Mouse (Mus musculus) neural tube, embryonic 12.5 days (tissue): ENCODE data around the gene Tmub1. TPM values are rescaled to one million over a fixed set of nuclear protein-coding genes. Genes with fewer than 3 reads are reported as not detected.

ENCODE experiments used
- ATAC-seq: fragments of 200-750 bp; cut with Nextera tagmentation; 2 replicates; pipeline ENCODE4 v1.8.0; 2017; ENCODE audit warnings: low read depth, mild to moderate bottlenecking, moderate TSS enrichment, moderate library complexity; ENCODE audit not compliant: low FRiP score
- H3K27ac ChIP-seq: fragments of 300-500 bp; sonication (generic); 2 replicates; pipeline ENCODE4 v1.5.1; 2016
- H3K27me3 ChIP-seq: fragments of 300-500 bp; sonication (generic); replicated peaks from 2 replicates; pipeline ENCODE4 v1.6.1; 2016; ENCODE audit warnings: mild to moderate bottlenecking
- H3K36me3 ChIP-seq: fragments of 300-500 bp; sonication (generic); 2 replicates; pipeline ENCODE4 v1.6.1; 2016; ENCODE audit warnings: mild to moderate bottlenecking
- H3K4me1 ChIP-seq: fragments of 300-500 bp; sonication (generic); 2 replicates; pipeline ENCODE4 v1.6.1; 2016
- H3K4me2 ChIP-seq: fragments of 300-500 bp; sonication (generic); replicated peaks from 2 replicates; pipeline ENCODE4 v1.6.1; 2016; ENCODE audit warnings: mild to moderate bottlenecking
- H3K4me3 ChIP-seq: fragments of 300-500 bp; sonication (generic); 2 replicates; pipeline ENCODE4 v1.5.1; 2016
- H3K9ac ChIP-seq: fragments of 300-500 bp; sonication (generic); 2 replicates; pipeline ENCODE4 v1.6.1; 2016; ENCODE audit warnings: mild to moderate bottlenecking
- H3K9me3 ChIP-seq: fragments of 300-500 bp; sonication (generic); 2 replicates; pipeline ENCODE4 v1.6.1; 2016; ENCODE audit warnings: mild to moderate bottlenecking
- WGBS: fragments of 180-500 bp; shearing (Covaris S2); methylation state at CpG from one replicate; pipeline ENCODE4 v1.1.7; 2016; 5-methylcytosine and 5-hydroxymethylcytosine counted together
- polyA plus RNA-seq: library from polyadenylated mRNA; unstranded; fragments of >200 nt; fragmentation: Nextera tagmentation; extraction: Ambion mirVana; gene quantifications from 2 replicates; pipeline ENCODE4 v1.2.1, GENCODE M21; 2016

Tmub1 gene
- polyA plus RNA-seq, 1 experiment from 2014 or later: 35.3 TPM

GRCm38 (mm10) chr5:24416222-24416736 lies 31.4 kb downstream of the Tmub1 start:
- no peak overlapping the region for H3K4me3 ChIP-seq
- H3K27ac ChIP-seq: no peak overlapping the region
- peak; percentile 67 for ATAC-seq
- H3K4me2 ChIP-seq: peak overlapping the region; percentile 20
- H3K9me3 ChIP-seq: no peaks in the 10 kb centered on the region
- 3% methylated on average over 21 of the region's 21 CpGs for WGBS
- H3K9ac ChIP-seq: no peak overlapping the region
- H3K36me3 ChIP-seq: peaks cover 26% of the 10 kb centered on the region
- peaks cover 6% of the 10 kb centered on the region; the same call in 1 of the 2 replicates for H3K4me1 ChIP-seq
- H3K27me3 ChIP-seq: no peaks in the 10 kb centered on the region

DNA sequence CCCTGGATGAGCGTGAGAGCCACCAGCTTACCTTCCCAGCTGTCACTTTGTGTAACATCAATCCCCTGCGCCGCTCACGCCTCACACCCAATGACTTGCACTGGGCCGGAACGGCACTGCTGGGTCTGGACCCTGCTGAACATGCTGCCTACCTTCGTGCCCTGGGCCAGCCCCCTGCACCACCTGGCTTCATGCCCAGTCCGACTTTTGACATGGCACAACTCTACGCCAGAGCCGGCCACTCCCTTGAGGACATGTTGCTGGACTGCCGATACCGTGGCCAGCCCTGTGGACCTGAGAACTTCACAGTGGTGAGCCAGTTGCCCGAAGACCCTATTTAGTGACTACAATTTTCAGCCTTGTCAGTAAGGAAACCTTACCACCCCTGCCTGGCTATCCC lies 33.7 kb downstream of the Tmub1 start:
- 86% methylated on average over 13 of the region's 13 CpGs for WGBS
- Histone ChIP-seq H3K4me3 (no peak overlapping the region), H3K4me2 (no peak overlapping the region), H3K4me1 (peaks cover 6% of the 10 kb centered on the region; the same call in 1 of the 2 replicates), H3K27me3 (no peaks in the 10 kb centered on the region), H3K9me3 (no peaks in the 10 kb centered on the region), H3K36me3 (peaks cover 12% of the 10 kb centered on the region; the same call in 1 of the 2 replicates), H3K9ac (no peak overlapping the region), H3K27ac (no peak overlapping the region)
- ATAC-seq: no peak

DNA sequence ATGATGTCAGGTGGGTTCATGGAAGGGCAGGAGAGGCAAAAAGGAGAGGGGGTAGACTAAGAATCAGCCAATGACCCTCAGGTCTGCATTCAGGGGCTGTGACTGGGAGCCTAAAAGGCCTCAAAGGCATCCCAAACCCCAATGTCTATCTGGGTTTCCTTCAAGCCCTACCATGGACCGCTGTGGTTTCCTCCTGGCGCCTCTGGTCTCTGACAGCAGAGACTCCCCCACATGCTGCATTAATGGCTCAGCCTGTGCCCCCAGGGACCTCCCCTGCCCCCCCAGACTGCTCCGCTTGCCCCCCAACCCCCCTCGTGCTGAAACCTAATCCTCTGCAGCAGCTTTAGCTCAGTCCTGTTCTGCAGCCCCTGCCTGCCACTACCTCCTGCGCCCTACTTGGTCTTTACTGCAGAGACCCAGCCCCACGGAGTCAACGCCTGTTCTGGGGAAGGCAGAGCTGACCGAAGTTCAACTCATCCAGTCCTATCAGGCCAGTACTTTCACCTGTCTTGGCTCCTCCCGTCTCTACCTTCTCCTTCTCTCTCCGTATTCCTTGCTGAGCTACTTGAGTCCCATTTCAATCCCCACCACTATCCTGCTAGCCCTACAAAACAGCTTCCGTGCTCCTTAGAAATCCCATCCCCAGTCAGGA lies 34.5 kb downstream of the Tmub1 start, which contains the start of gene Asic3:
Asic3 (plus strand) TSS at position 351 of the 652 bp plus-strand sequence.
- Histone ChIP-seq H3K27me3 (no peaks in the 10 kb centered on the region), H3K4me2 (no peak within 1 kb of the TSS), H3K36me3 (0 out of 2 replicates have a peak, but pooled peaks cover 6% of the 10 kb centered on the region), H3K9me3 (no peaks in the 10 kb centered on the region), H3K27ac (no peak within 1 kb of the TSS), H3K9ac (no peak within 1 kb of the TSS), H3K4me1 (peaks cover 6% of the 10 kb centered on the region; the same call in 1 of the 2 replicates), H3K4me3 (no peak within 1 kb of the TSS)
- no peak for ATAC-seq
- 53% methylated on average over 11 of the region's 11 CpGs for WGBS

DNA sequence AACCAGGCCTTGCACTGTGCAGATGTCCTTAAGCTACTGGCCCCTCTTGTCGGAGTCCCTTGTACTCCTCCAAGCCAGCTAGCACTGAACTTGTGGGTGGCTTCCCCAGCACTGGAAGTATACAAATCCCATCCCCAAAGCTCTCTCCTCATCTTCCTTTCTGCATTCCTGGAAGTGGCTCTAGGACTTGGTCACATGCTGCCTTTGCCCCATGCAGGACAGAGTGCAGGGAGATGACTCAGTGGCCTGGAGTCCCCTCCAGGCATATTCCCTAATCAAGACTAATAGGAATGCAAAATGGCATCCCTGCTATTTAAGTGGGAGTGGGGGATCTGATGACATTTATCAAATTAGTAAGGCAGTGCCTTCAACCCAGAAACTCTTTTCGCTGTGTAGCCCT lies 35.6 kb downstream of the Tmub1 start:
- Histone ChIP-seq H3K36me3 (peaks cover 11% of the 10 kb centered on the region; the same call in 1 of the 2 replicates), H3K4me3 (no peak overlapping the region), H3K27ac (no peak overlapping the region), H3K4me2 (no peak overlapping the region), H3K27me3 (no peaks in the 10 kb centered on the region), H3K9me3 (no peaks in the 10 kb centered on the region), H3K9ac (no peak overlapping the region), H3K4me1 (peaks cover 6% of the 10 kb centered on the region; the same call in 1 of the 2 replicates)
- WGBS: 92% methylated on average over 2 of the region's 2 CpGs
- ATAC-seq: no peak

GRCm38 (mm10) chr5:24409466-24409865 lies 38.2 kb downstream of the Tmub1 start:
- H3K4me3 ChIP-seq: no peak overlapping the region
- H3K4me2 ChIP-seq: no peak overlapping the region
- peaks cover 32% of the 10 kb centered on the region for H3K36me3 ChIP-seq
- H3K9ac ChIP-seq: no peak overlapping the region
- no peaks in the 10 kb centered on the region for H3K4me1 ChIP-seq
- no peak for ATAC-seq
- H3K9me3 ChIP-seq: no peaks in the 10 kb centered on the region
- 88% methylated on average over 2 of the region's 2 CpGs for WGBS
- H3K27ac ChIP-seq: no peak overlapping the region
- H3K27me3 ChIP-seq: no peaks in the 10 kb centered on the region

- Histone ChIP-seq H3K4me3 (no peak overlapping the region), H3K36me3 (peaks cover 35% of the 10 kb centered on the region), H3K27me3 (no peaks in the 10 kb centered on the region), H3K9me3 (no peaks in the 10 kb centered on the region), H3K4me1 (no peaks in the 10 kb centered on the region), H3K27ac (no peak overlapping the region), H3K4me2 (no peak overlapping the region), H3K9ac (no peak overlapping the region)
- 95% methylated on average over 13 of the region's 13 CpGs for WGBS
- ATAC-seq: no peak
These were observed 39.0 kb downstream of the Tmub1 start for GRCm38 (mm10) chr5:24408651-24409050.

DNA sequence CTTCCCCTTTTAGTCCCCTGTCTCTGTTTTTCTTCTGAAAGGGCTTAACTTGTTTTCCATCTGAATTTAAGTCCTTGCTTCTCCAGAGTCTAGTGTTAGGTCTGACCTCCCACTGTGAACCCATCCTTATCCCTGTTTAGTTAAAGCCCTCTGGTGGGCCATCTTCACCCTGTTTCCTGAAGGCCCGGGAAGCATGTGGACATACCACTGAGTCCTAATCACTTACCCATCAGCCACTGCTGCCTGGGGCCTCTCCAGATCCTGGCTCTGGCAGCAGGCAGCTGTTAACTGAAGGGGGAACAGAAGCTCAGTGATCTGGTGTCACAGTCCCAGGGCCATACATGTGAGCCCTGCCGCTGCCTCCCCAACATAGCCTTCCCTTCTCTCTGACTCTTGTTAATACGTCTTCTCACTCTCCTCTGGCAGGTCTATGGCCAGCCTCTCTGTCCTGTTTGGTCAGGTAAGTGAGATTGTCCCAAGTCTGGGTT lies 42.2 kb downstream of the Tmub1 start:
- 77% methylated on average over 3 of the region's 3 CpGs for WGBS
- no peaks in the 10 kb centered on the region for H3K4me1 ChIP-seq

DNA sequence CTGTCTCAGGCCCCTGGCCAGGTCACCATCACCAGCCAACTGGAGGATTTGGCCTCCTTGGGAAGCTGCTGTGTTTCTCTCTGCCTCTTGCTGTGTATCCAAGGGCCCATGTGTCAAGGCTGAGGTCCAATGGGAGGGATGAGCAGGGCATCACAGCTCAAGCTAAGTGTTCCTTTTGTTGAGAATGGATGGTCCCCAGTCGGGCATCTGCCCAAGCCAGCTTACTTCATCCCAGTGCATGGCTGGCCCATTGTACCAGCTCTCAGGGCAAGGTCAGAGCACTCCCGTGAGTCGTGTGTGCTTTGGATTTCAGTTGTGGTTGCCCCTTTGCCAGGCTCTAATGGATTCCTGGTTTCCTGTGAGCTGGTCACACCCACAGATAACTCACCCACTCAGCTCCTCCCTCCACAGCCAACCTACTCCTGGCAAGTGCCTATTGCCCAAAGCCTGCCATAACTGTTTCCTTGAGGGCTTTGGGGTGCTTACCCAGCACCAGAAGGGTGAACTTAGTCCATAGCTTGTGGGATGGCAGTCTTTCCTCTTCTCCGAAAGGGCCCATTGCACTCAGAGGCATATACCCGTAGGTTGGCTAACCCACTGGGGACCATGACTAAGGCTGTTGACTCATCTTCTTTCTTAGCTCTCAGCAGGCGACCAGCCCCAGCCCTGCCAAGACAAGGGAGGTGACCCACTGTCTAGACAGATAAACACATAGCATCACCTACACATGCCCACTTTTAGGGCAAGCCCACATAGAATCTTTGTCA lies 42.9 kb downstream of the Tmub1 start:
- H3K27me3 ChIP-seq: no peaks in the 10 kb centered on the region
- no peak overlapping the region for H3K4me2 ChIP-seq
- no peaks in the 10 kb centered on the region for H3K4me1 ChIP-seq
- 84% methylated on average over 6 of the region's 6 CpGs for WGBS
- no peak overlapping the region for H3K27ac ChIP-seq
- no peaks in the 10 kb centered on the region for H3K9me3 ChIP-seq
- no peak for ATAC-seq
- no peak overlapping the region for H3K4me3 ChIP-seq
- peaks cover 56% of the 10 kb centered on the region for H3K36me3 ChIP-seq
- H3K9ac ChIP-seq: no peak overlapping the region

More for the DNA sequence above, 42.2 kb downstream of the Tmub1 start:
- no peak for ATAC-seq
- Histone ChIP-seq H3K4me3 (no peak overlapping the region), H3K9ac (no peak overlapping the region), H3K27ac (no peak overlapping the region), H3K27me3 (no peaks in the 10 kb centered on the region), H3K36me3 (peaks cover 50% of the 10 kb centered on the region), H3K9me3 (no peaks in the 10 kb centered on the region), H3K4me2 (no peak overlapping the region)

DNA sequence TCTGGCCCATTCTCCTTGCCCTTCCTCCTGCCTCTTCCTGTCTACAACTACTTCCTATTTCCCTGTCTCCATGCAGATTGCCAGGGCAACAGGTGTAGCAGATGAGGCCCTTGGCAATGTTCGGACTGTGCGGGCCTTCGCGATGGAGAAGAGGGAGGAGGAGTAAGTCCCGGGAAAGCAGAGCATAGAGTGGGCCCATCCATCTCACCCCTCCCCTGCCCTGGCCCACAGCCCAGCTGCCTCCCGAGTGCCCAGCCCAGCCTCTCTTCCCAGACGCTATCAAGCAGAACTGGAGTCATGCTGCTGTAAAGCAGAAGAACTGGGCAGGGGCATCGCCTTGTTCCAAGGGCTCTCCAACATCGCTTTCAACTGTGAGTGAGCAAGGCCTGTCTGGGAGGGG lies 45.7 kb downstream of the Tmub1 start:
- no peak overlapping the region for H3K27ac ChIP-seq
- H3K9ac ChIP-seq: no peak overlapping the region
- no peaks in the 10 kb centered on the region for H3K27me3 ChIP-seq
- no peak overlapping the region for H3K4me2 ChIP-seq
- H3K4me3 ChIP-seq: no peak overlapping the region
- ATAC-seq: no peak
- H3K9me3 ChIP-seq: no peaks in the 10 kb centered on the region
- 79% methylated on average over 9 of the region's 9 CpGs for WGBS
- H3K4me1 ChIP-seq: no peaks in the 10 kb centered on the region
- peaks cover 45% of the 10 kb centered on the region for H3K36me3 ChIP-seq

- Histone ChIP-seq H3K27me3 (no peaks in the 10 kb centered on the region), H3K9me3 (no peaks in the 10 kb centered on the region), H3K27ac (no peak overlapping the region), H3K36me3 (peaks cover 36% of the 10 kb centered on the region), H3K4me1 (no peaks in the 10 kb centered on the region), H3K4me3 (no peak overlapping the region), H3K4me2 (no peak overlapping the region), H3K9ac (no peak overlapping the region)
- ATAC-seq: no peak
- WGBS: 91% methylated on average over 5 of the region's 5 CpGs
These were observed 46.6 kb downstream of the Tmub1 start for GRCm38 (mm10) chr5:24400911-24401605.

DNA sequence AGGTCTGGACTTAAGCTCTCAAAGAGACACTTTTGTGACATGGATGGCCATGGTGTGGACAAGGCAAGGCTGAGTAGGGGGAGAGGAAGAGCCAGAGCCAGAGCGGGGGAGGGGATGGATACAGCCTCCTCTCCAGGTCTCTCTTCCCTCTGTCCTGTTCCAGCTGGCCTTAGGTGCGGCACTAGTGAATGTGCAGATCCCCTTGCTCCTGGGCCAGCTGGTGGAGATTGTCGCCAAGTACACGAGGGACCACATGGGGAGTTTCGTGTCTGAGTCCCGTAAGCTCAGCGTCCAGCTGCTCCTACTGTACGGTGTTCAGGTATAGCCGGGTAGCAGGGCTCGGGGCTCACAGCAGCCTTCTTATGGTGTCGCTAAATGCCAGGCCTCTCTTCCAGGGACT lies 47.3 kb downstream of the Tmub1 start:
- Histone ChIP-seq H3K9me3 (no peaks in the 10 kb centered on the region), H3K4me2 (no peak overlapping the region), H3K9ac (no peak overlapping the region), H3K4me3 (no peak overlapping the region), H3K36me3 (peaks cover 31% of the 10 kb centered on the region), H3K27ac (no peak overlapping the region), H3K27me3 (no peaks in the 10 kb centered on the region), H3K4me1 (no peaks in the 10 kb centered on the region)
- 86% methylated on average over 11 of the region's 11 CpGs for WGBS
- no peak for ATAC-seq

DNA sequence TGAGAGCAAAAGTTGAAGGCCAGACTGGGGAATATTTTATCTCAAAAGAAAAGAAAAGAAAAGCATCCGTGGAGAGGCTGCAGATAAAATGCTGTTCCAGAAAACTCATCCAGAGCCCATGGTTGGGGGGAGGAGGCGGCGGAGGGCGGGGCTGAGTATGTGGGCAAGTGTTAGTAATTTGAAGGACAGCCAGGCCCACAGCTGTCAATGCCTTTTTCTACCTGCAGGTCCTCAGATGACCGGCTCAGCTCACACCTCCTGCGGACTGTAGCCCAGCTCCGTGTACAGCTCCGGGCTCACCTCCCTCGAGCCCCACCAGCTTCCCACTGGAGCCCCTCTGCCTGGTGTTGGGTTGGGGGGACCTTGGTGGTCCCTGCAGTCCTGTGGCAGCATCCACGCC lies 48.0 kb downstream of the Tmub1 start:
- Histone ChIP-seq H3K4me2 (no peak overlapping the region), H3K4me1 (no peaks in the 10 kb centered on the region), H3K9ac (no peak overlapping the region), H3K9me3 (no peaks in the 10 kb centered on the region), H3K27me3 (no peaks in the 10 kb centered on the region), H3K27ac (no peak overlapping the region), H3K36me3 (peaks cover 26% of the 10 kb centered on the region), H3K4me3 (no peak overlapping the region)
- ATAC-seq: no peak
- WGBS: 87% methylated on average over 10 of the region's 10 CpGs
